Mouse (Mus musculus): ENCODE measurements around the gene Hist1h3f. TPM values are rescaled to one million over a fixed set of nuclear protein-coding genes. Genes with fewer than 3 reads are reported as not detected.
"Not testable (repeated sequence)": the region's sequence is repeated elsewhere in the genome, so short reads cannot be mapped to it uniquely, and the experiment has no call there.

The Hist1h3f gene
- polyA plus RNA-seq, 1 experiment from 2014 or later, result 1.5 TPM

- 8% methylated on average over 3 of the region's 3 CpGs for WGBS
- H3K27ac ChIP-seq (replicated peaks), result peak overlapping the region; percentile 98
- peak overlapping the region; percentile 56 for H3K4me3 ChIP-seq
- peaks cover 38% of the 10 kb centered on the region for H3K4me1 ChIP-seq
- no peak for DNase-seq (ENCODE audit: low spot score)
- no peaks in the 10 kb centered on the region for H3K9me3 ChIP-seq (replicated peaks)
- H3K36me3 ChIP-seq, result no peaks in the 10 kb centered on the region
- no peaks in the 10 kb centered on the region for H3K27me3 ChIP-seq (ENCODE audit: low read depth, poor library complexity, severe bottlenecking)
Measured at GRCm38 (mm10) chr13:23550761-23551145, 6.9 kb downstream of the Hist1h3f start.

GRCm38 (mm10) chr13:23551146-23551834, 7.4 kb downstream of the Hist1h3f start, which contains the start of gene Hist1h4f:
Gene Hist1h4f (minus strand): TSS chr13:23551648.
- H3K4me3 ChIP-seq, result peak within 1 kb of the TSS; percentile 56
- H3K4me1 ChIP-seq, result peaks cover 37% of the 10 kb centered on the region
- not testable (repeated sequence) for H3K36me3 ChIP-seq; H3K27me3 ChIP-seq (ENCODE audit: low read depth, poor library complexity, severe bottlenecking); H3K9me3 ChIP-seq (replicated peaks)
- DNase-seq (ENCODE audit: low spot score), result peak; percentile 92
- WGBS, result under 1% methylated on average over 47 of the region's 47 CpGs
- H3K27ac ChIP-seq (replicated peaks), result peak within 1 kb of the TSS; percentile 98

- peaks cover 42% of the 10 kb centered on the region for H3K4me1 ChIP-seq
- no peaks in the 10 kb centered on the region for H3K9me3 ChIP-seq (replicated peaks)
- H3K36me3 ChIP-seq, result no peaks in the 10 kb centered on the region
- H3K27ac ChIP-seq (replicated peaks), result peak overlapping the region; percentile 98
- WGBS, result 60% methylated on average over 8 of the region's 8 CpGs
- no peak for DNase-seq (ENCODE audit: low spot score)
- no peaks in the 10 kb centered on the region for H3K27me3 ChIP-seq (ENCODE audit: low read depth, poor library complexity, severe bottlenecking)
- H3K4me3 ChIP-seq, result peak overlapping the region; percentile 56
Measured at GRCm38 (mm10) chr13:23551931-23552914, 8.4 kb downstream of the Hist1h3f start.

GRCm38 (mm10) chr13:23552962-23553361, 9.1 kb downstream of the Hist1h3f start, which contains the start of gene Hist1h1d:
Gene Hist1h1d (plus strand): TSS chr13:23553262.
- no peaks in the 10 kb centered on the region for H3K27me3 ChIP-seq (ENCODE audit: low read depth, poor library complexity, severe bottlenecking)
- H3K4me3 ChIP-seq, result peak within 1 kb of the TSS; percentile 75

GRCm38 (mm10) chr13:23554393-23554792, 10.5 kb downstream of the Hist1h3f start:
- Histone ChIP-seq H3K27ac (replicated peaks) (peak overlapping the region; percentile 98), H3K36me3 (no peaks in the 10 kb centered on the region), H3K4me3 (peak overlapping the region; percentile 75), H3K4me1 (peaks cover 41% of the 10 kb centered on the region), H3K27me3 (ENCODE audit: low read depth, poor library complexity, severe bottlenecking) (no peaks in the 10 kb centered on the region), H3K9me3 (replicated peaks) (no peaks in the 10 kb centered on the region)
- WGBS, result 26% methylated on average over 9 of the region's 9 CpGs
- no peak for DNase-seq (ENCODE audit: low spot score)

More at GRCm38 (mm10) chr13:23552962-23553361, 9.1 kb downstream of the Hist1h3f start, which contains the start of gene Hist1h1d:
- H3K4me1 ChIP-seq, result peaks cover 44% of the 10 kb centered on the region
- no peak for DNase-seq (ENCODE audit: low spot score)
- H3K36me3 ChIP-seq, result no peaks in the 10 kb centered on the region
- no peaks in the 10 kb centered on the region for H3K9me3 ChIP-seq (replicated peaks)
- peak within 1 kb of the TSS; percentile 98 for H3K27ac ChIP-seq (replicated peaks)

GRCm38 (mm10) chr13:23554925-23555838, 11.3 kb downstream of the Hist1h3f start:
- Histone ChIP-seq H3K4me1 (peaks cover 41% of the 10 kb centered on the region), H3K27ac (replicated peaks) (peak overlapping the region; percentile 98), H3K36me3 (no peaks in the 10 kb centered on the region), H3K9me3 (replicated peaks) (no peaks in the 10 kb centered on the region), H3K4me3 (peak overlapping the region; percentile 75), H3K27me3 (ENCODE audit: low read depth, poor library complexity, severe bottlenecking) (no peaks in the 10 kb centered on the region)
- WGBS, result under 1% methylated on average over 54 of the region's 54 CpGs
- DNase-seq (ENCODE audit: low spot score), result peak; percentile 86

- Histone ChIP-seq H3K27me3 (ENCODE audit: low read depth, poor library complexity, severe bottlenecking) (no peaks in the 10 kb centered on the region), H3K27ac (replicated peaks) (peak overlapping the region; percentile 98), H3K4me1 (peaks cover 38% of the 10 kb centered on the region), H3K9me3 (replicated peaks) (no peaks in the 10 kb centered on the region), H3K4me3 (peak overlapping the region; percentile 75), H3K36me3 (no peaks in the 10 kb centered on the region)
- under 1% methylated on average over 18 of the region's 18 CpGs for WGBS
- DNase-seq (ENCODE audit: low spot score), result peak; percentile 77
Measured at GRCm38 (mm10) chr13:23555839-23556416, 12.1 kb downstream of the Hist1h3f start.

- Histone ChIP-seq H3K36me3 (no peaks in the 10 kb centered on the region), H3K4me3 (peak overlapping the region; percentile 75; the same call in 1 of the 2 replicates), H3K9me3 (replicated peaks) (no peaks in the 10 kb centered on the region), H3K27ac (replicated peaks) (peak overlapping the region; percentile 98), H3K27me3 (ENCODE audit: low read depth, poor library complexity, severe bottlenecking) (no peaks in the 10 kb centered on the region), H3K4me1 (peaks cover 33% of the 10 kb centered on the region)
- no peak for DNase-seq (ENCODE audit: low spot score)
- 67% methylated on average over 3 of the region's 3 CpGs for WGBS
Measured at GRCm38 (mm10) chr13:23556906-23557305, 13.1 kb downstream of the Hist1h3f start.

- not testable (repeated sequence) for DNase-seq (ENCODE audit: low spot score); H3K27me3 ChIP-seq (ENCODE audit: low read depth, poor library complexity, severe bottlenecking); H3K36me3 ChIP-seq; H3K9me3 ChIP-seq (replicated peaks)
- Histone ChIP-seq H3K4me3 (peak overlapping the region; percentile 30; the same call in 1 of the 2 replicates), H3K27ac (replicated peaks) (peak overlapping the region; percentile 73), H3K4me1 (peaks cover 11% of the 10 kb centered on the region)
- WGBS, result 22% methylated on average over 2 of the region's 2 CpGs
Measured at GRCm38 (mm10) chr13:23560699-23561098, 16.8 kb downstream of the Hist1h3f start.

- not testable (repeated sequence) for H3K27me3 ChIP-seq (ENCODE audit: low read depth, poor library complexity, severe bottlenecking); H3K4me1 ChIP-seq; DNase-seq (ENCODE audit: low spot score); H3K9me3 ChIP-seq (replicated peaks); H3K36me3 ChIP-seq
- Histone ChIP-seq H3K4me3 (peak overlapping the region; percentile 52), H3K27ac (replicated peaks) (peak overlapping the region; percentile 97)
- WGBS, result 0% methylated on average over 2 of the region's 5 CpGs
Measured at GRCm38 (mm10) chr13:23561531-23561882, 17.7 kb downstream of the Hist1h3f start.

GRCm38 (mm10) chr13:23561883-23562659, 18.2 kb downstream of the Hist1h3f start, which contains the start of gene Hist1h3e:
Gene Hist1h3e (minus strand): TSS chr13:23562369.
- not testable (repeated sequence) for H3K9me3 ChIP-seq (replicated peaks); H3K36me3 ChIP-seq; H3K4me1 ChIP-seq; H3K27me3 ChIP-seq (ENCODE audit: low read depth, poor library complexity, severe bottlenecking)
- under 1% methylated on average over 62 of the region's 67 CpGs for WGBS
- Histone ChIP-seq H3K27ac (replicated peaks) (peak within 1 kb of the TSS; percentile 97), H3K4me3 (peak within 1 kb of the TSS; percentile 52)
- DNase-seq (ENCODE audit: low spot score), result peak; percentile 94

All from midbrain, embryonic 10.5 days (tissue).